Mouse (Mus musculus) layer of hippocampus, postnatal 10 days (tissue): ENCODE measurements around the gene Csta1. TPM values are rescaled to one million over a fixed set of nuclear protein-coding genes. Genes with fewer than 3 reads are reported as not detected.
A peak's percentile ranks its signal among the peaks of the same experiment; 100 is the strongest.
"Not testable (repeated sequence)": the region's sequence is repeated elsewhere in the genome, so short reads cannot be mapped to it uniquely, and the experiment has no call there.

ENCODE experiments used
- DNase-seq, 2 experiments: peaks; one replicate each; pipeline ENCODE4 v3.0.0; 2021; ENCODE audit warnings: low spot score in 2 of 2
- long read RNA-seq: library from polyadenylated mRNA; stranded (forward); transcript quantifications from one replicate; pipeline ENCODE4 v2.0.0, GENCODE M21; 2023
- total RNA-seq, 2 experiments: library from RNA; stranded (reverse); gene quantifications; 2 replicates each; pipeline ENCODE4 v1.2.3; 2021

The Csta1 gene
- not detected for total RNA-seq
- long read RNA-seq, result 0 reads

GRCm38 (mm10) chr16:36131141-36131540, at the start of gene Csta1:
Gene Csta1 (minus strand): TSS chr16:36131241.
- DNase-seq, result no peak

DNA sequence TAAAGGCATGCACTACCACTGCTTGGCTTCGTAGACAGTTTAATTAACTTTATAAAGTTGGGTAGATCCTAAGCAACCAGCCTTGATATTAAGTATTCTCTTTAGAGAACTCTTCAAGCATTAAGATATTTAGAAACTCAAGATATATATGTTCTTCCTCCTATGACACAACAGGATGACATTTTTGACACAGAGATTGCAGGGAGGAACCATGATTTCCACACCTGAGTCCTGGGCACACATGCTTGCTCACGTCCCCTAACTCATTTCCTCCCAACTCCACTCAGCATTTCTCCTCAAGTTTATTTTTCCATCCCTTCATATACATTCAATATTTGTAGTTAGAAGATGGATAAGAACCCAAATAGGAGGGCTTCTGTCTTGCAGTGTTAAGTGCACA, 48.9 kb upstream of the Csta1 start:
- no peak for DNase-seq

DNA sequence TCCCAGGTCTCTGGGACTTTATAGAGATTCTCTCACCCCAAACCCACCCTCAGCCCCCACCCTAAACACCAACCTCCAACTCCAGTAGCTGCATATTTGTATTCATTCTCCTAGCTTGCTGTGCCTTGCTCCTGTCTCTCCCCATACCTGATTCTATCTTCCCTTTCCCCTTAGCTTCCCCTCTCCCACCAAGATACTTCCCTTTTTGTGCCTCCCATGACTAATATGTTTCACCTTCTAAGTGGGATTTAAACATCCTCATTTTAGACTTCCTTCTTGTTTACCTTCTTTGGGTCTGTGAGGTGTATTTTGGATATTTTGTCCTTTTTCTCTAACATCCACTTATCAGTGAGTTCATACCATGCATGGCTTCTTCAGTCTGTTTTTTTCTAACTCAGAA, 45.1 kb upstream of the Csta1 start:
- no peak for DNase-seq

- DNase-seq, result not testable (repeated sequence)
Observed at GRCm38 (mm10) chr16:36167841-36168240, 36.8 kb upstream of the Csta1 start.

DNA sequence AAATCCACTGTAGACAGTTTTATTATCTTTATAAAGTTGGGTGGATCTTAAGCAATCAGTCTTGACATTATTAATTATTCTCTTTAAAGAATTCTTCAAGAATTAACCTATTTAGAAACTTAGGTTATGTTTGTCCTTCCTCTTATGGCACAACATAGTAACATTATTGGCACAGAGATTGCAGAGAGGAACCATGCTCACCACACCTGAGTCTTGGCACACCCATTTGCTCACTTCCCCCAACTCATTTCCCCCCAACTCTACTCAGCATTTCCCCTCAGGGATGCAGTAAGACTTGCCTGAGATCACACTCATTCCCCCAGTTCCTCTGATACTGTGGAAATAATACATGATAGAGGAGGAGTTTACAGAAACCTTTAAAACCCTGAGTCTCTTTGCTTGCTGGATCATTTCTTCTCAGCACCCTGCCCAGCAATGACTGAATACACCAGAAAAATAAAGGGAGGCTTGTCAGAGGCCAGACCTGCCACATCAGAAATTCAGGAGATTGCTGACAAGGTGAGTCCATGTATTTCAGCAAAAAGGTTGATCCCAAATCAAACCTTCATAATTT, 25.4 kb upstream of the Csta1 start, which contains the start of gene Stfa2l1:
Stfa2l1 (plus strand) TSS at position 410 of the 574 bp plus-strand sequence.
- DNase-seq, result no peak

- no peak for DNase-seq
Observed at GRCm38 (mm10) chr16:36138201-36138600, 7.2 kb upstream of the Csta1 start.

GRCm38 (mm10) chr16:36128092-36128491, 2.9 kb downstream of the Csta1 start:
- no peak for DNase-seq

GRCm38 (mm10) chr16:36115751-36116150, 15.3 kb downstream of the Csta1 start:
- not testable (repeated sequence) for DNase-seq

DNA sequence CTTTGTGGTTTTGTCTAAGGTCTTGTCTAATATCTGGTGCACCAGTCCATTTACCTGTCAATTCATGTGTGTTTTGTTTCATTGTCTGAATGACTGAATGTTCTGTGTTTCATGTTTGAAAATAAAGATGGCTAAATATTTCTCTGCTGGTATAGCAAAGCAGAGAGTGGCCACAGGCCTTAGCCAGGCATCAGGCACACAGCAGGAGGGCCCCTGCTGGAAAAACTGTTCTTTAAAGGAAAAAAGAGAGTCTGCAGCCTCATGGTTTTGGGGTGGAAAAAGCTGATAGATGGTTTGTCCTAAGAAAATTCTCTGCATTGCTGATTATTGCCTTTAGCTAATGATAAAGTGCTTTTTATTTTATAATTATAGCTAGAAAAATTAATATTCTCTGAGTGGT, 19.6 kb downstream of the Csta1 start:
- not testable (repeated sequence) for DNase-seq

GRCm38 (mm10) chr16:36102211-36102610, 28.8 kb downstream of the Csta1 start:
- DNase-seq, result no peak

GRCm38 (mm10) chr16:36101526-36101925, 29.5 kb downstream of the Csta1 start:
- no peak for DNase-seq

GRCm38 (mm10) chr16:36097813-36098499, 33.1 kb downstream of the Csta1 start:
- not testable (repeated sequence) for DNase-seq

DNA sequence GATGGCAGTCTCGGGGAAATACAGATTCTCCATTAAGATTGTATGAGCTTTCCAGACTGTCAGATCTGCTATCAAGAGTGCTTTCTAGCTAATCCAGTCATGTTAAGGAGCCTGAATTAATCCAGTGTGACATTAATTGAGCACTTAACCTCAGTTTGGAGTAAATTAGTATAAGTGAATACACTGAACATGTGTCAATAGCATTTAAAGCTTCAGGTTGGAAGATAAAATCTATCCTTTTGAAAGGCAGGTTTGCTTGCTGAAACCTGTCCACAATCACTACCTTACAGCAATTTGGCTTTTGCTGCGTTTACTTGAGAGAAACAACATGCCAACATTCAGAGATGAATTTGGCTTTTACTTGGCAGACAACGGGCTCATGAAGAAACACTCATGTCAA, 37.0 kb downstream of the Csta1 start:
- no peak for DNase-seq

- no peak for DNase-seq
Observed at GRCm38 (mm10) chr16:36090785-36091509, 40.1 kb downstream of the Csta1 start.

DNA sequence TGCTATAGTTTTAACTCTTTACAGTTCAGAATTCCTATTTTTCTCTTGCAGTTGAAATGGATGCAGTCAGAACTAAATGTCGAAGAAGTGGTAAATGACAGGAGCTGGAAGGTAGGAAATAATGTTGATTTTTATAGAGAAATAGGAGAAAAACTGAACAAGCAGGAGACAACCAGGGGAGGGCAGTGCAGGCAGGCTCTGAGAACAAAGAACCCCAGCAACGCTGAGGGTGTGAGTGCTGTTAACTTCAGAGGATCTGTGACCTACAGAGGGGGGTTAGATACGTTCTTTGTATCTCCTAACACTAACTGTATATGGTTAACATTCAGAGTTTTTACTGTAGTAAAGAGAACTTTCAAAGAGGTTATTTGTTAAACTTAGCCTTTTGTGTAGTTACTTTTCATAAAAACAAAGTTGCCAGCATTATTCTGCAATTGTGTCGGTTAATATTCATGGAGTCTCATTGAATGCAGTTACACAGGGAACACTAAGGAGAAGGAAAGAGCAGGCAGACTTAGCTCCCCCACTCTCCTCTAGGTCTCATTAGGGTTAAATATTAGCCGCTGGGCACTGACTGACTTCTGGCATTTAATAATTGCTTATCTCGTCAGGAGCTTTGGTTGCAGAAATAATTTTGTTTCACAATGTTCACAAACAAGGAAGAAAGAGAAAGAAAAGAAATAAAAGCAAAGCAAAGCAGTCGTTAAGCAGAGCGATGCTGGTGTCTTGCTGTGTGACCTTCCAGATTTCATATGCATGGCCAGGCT, 41.0 kb downstream of the Csta1 start:
- DNase-seq, result peak in 1 of 2 experiments; percentile 29

DNA sequence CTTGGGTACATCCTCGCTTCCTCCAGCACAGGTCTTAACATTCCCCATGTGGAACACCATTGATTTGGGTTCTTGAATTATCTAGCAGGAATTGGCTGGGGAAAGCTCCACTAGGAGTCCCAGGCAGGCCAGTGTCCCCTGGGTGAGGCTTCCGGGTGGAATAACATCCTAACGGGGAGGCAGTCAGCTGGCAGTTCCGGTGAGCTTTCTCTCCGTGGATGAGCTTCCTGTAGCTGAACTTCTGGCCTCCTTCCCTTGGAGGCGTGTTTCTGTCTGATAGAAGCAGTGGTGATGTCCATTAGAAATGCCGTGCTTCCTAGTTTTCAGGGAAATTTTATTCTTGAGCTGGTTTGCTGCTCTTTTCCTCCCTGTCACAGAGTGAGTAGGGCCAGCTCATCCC, 42.0 kb downstream of the Csta1 start:
- no peak for DNase-seq

DNA sequence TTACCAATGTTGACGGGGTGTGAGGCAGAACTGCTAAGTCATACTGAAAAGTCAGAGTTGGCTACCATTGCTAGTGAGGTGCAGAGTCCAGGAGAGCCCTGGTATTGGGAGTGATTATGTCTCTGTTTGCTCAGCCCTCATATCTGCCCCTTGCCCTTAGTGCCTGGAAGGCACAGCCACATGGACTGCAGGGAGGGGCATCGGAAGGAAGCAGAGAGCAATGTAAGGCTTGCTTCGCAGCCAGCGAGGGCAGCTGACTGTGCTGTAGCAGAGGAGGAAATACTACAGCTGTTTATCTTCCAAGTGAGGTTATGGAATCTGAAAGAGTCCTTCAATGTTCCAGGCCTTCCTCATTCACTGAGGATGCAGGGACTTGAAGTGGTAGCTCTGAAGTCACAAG, 43.2 kb downstream of the Csta1 start:
- DNase-seq, result no peak

- DNase-seq, result no peak
Observed at GRCm38 (mm10) chr16:36079916-36080315, 51.1 kb downstream of the Csta1 start.

- DNase-seq, result no peak
Observed at GRCm38 (mm10) chr16:36074772-36075171, 56.3 kb downstream of the Csta1 start.

DNA sequence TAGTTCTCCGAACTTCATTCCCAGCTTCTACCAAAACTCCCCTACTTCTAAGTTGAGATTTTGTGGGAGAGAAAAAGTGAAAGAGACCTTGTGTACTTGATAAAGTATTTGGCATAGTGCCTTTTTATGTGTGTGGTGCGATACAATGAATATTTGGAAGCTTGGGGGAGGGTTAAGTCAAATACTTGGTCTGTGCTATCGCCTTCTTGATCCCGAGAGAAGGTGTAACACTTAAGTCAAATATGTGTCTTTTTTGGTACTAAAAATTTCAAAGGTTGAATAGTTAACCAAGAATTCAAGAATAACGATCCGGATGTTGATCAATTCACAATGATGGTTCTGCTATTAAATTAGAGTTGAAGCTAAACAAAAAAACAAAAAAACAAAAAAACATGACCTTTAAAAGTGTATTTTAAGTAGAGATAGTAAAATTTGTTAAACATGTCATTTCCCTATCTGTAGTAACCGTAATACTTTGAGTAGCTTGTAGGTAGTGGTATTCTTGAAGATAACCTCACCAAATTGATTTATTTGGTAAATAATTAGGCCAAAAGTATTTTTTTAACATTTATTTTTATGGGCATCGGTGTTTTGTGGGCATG, 58.5 kb downstream of the Csta1 start:
- no peak for DNase-seq
